9 mouse cellular contexts compared by ENCODE assay signal in genomic region chr5:138256094-138256467, GRCm38 (mm10). TPM values are rescaled to one million over a fixed set of nuclear protein-coding genes. Genes with fewer than 3 reads are reported as not detected.
A peak's percentile ranks its signal among the peaks of the same experiment; 100 is the strongest.
DNase-seq lines count a peak whose midpoint lies in the region; ATAC-seq and TF ChIP-seq lines count a peak whose summit lies in the region.
"Had no signal": no experiment of that assay in that cellular context is flagged by ENCODE, and none has a peak within 500 bp of the region (broad histone marks: within the 10 kb centered on the region; RNA-seq: fewer than 3 reads in every experiment).

No protein-coding gene starts in this region.

- no peak for TF ChIP-seq EP300 in liver, postnatal 0 days (IDR thresholded peaks at IDR 0.05; ENCODE audit: low read depth)

- H3K36me3 ChIP-seq in heart, embryonic 16.5 days (ENCODE audit: control insufficient read depth, insufficient read depth): peaks cover 14% of the 10 kb centered on the region
- H3K36me3 ChIP-seq in G1E (replicated peaks): peaks cover 46% of the 10 kb centered on the region
- H3K36me3 ChIP-seq in forebrain, embryonic 15.5 days: peaks cover 20% of the 10 kb centered on the region
- H3K36me3 ChIP-seq in liver, postnatal 0 days (replicated peaks; ENCODE audit: insufficient read depth, low read length): peaks cover 29% of the 10 kb centered on the region

- no peak for ATAC-seq in heart, embryonic 16.5 days (replicated peaks; ENCODE audit: extremely low read depth, insufficient read depth, low FRiP score)
- ATAC-seq in G1E (ENCODE audit: extremely low read depth, insufficient number of reproducible peaks, low FRiP score, poor library complexity, severe bottlenecking): no peak; the same call in 1 of the 2 replicates
- ATAC-seq in forebrain, embryonic 15.5 days (replicated peaks): no peak
- ATAC-seq in liver, postnatal 0 days: no peak

- no peaks in the 10 kb centered on the region for H3K27me3 ChIP-seq in heart, embryonic 16.5 days (ENCODE audit: control insufficient read depth, insufficient read depth, low read length)
- 0 out of 2 replicates have a peak, but pooled peaks cover 2% of the 10 kb centered on the region for H3K27me3 ChIP-seq in G1E (ENCODE audit: insufficient read depth, low read length)
- no peaks in the 10 kb centered on the region for H3K27me3 ChIP-seq in forebrain, embryonic 15.5 days
- H3K27me3 ChIP-seq in liver, postnatal 0 days (ENCODE audit: insufficient read depth, low read length): no peaks in the 10 kb centered on the region

- peak overlapping the region; percentile 93 for H3K27ac ChIP-seq in heart, embryonic 16.5 days (ENCODE audit: low read length)
- peak overlapping the region; percentile 87 for H3K27ac ChIP-seq in forebrain, embryonic 15.5 days (replicated peaks)
- H3K27ac ChIP-seq in liver, postnatal 0 days (ENCODE audit: low read depth): peak overlapping the region; percentile 92

- peaks cover 17% of the 10 kb centered on the region for H3K4me1 ChIP-seq in heart, embryonic 16.5 days (ENCODE audit: control insufficient read depth, insufficient read depth, low read length)
- peaks cover 64% of the 10 kb centered on the region for H3K4me1 ChIP-seq in G1E (ENCODE audit: insufficient read depth, low read depth, low read length)
- peaks cover 12% of the 10 kb centered on the region for H3K4me1 ChIP-seq in forebrain, embryonic 15.5 days
- H3K4me1 ChIP-seq in liver, postnatal 0 days (ENCODE audit: insufficient read depth): peaks cover 25% of the 10 kb centered on the region

- no peaks in the 10 kb centered on the region; the same call in 1 of the 2 replicates for H3K9me3 ChIP-seq in heart, embryonic 16.5 days (replicated peaks; ENCODE audit: control insufficient read depth, low read length)
- 0 out of 2 replicates have a peak, but pooled peaks cover 3% of the 10 kb centered on the region for H3K9me3 ChIP-seq in G1E (replicated peaks)
- H3K9me3 ChIP-seq in forebrain, embryonic 15.5 days: no peaks in the 10 kb centered on the region
- H3K9me3 ChIP-seq in liver, postnatal 0 days (ENCODE audit: low read length): no peaks in the 10 kb centered on the region

- H3K9ac ChIP-seq in heart, embryonic 16.5 days (ENCODE audit: low read length): peak overlapping the region; percentile 87
- H3K9ac ChIP-seq in forebrain, embryonic 15.5 days (replicated peaks): peak overlapping the region; percentile 68
- peak overlapping the region; percentile 73 for H3K9ac ChIP-seq in liver, postnatal 0 days (replicated peaks)

- peak overlapping the region; percentile 91 for H3K4me3 ChIP-seq in heart, embryonic 16.5 days (ENCODE audit: low read length)
- peak overlapping the region; percentile 74 for H3K4me3 ChIP-seq in G1E (ENCODE audit: low read depth, low read length)
- H3K4me3 ChIP-seq in forebrain, embryonic 15.5 days: peak overlapping the region; percentile 60
- peak overlapping the region; percentile 73 for H3K4me3 ChIP-seq in liver, postnatal 0 days (ENCODE audit: low read depth, low read length)

- 11% methylated on average over 7 of the region's 7 CpGs for WGBS in heart, embryonic 16.5 days
- 13% methylated on average over 7 of the region's 7 CpGs for WGBS in forebrain, embryonic 15.5 days
- WGBS in liver, postnatal 0 days (ENCODE audit: insufficient replicate concordance): 6% methylated on average over 7 of the region's 7 CpGs

- intact Hi-C loops in heart, postnatal 14 days (cut with DNase I): loop anchor here (5.0 kb wide), 1 partner anchor 186 kb away; the partner anchor contains the start of gene Zfp157

- DNase-seq in heart, postnatal 14 days: no peak
- DNase-seq in G1E (ENCODE audit: low spot score): no peak
- DNase-seq in liver, postnatal 0 days: no peak
- no peak for DNase-seq in urinary bladder, postnatal 36 days (ENCODE audit: low spot score in 2 of 2)
- no peak for DNase-seq in embryo, embryonic 9.5 days (ENCODE audit: extremely low spot score)
- DNase-seq in right cerebral cortex, adult 18-20 months: no peak

- TF ChIP-seq CTCF in G1E (IDR thresholded peaks at IDR 0.05; ENCODE audit: low read depth, low read length): no peak
- no peak for TF ChIP-seq CTCF in liver, postnatal 0 days (IDR thresholded peaks at IDR 0.05; ENCODE audit: low read depth)

- H3K4me2 ChIP-seq in heart, embryonic 16.5 days (ENCODE audit: low read depth, low read length): peak overlapping the region; percentile 80
- H3K4me2 ChIP-seq in forebrain, embryonic 15.5 days (replicated peaks): peak overlapping the region; percentile 83
- H3K4me2 ChIP-seq in liver, postnatal 0 days (ENCODE audit: low read depth, low read length): peak overlapping the region; percentile 85

RNA-seq across cellular contexts. Expression of gene Lamtor4, which starts 0.8 kb away (rescaled TPM):
- polyA plus RNA-seq in heart, embryonic 16.5 days (2015; fragmentation: Nextera tagmentation; extraction: Ambion mirVana): 71.9 and 79.3 TPM in 2 replicates
- total RNA-seq in heart, postnatal 14 days (2021): 10 to 100 TPM; 59.2 to 63.4 TPM
- total RNA-seq in G1E (2014; fragmentation: Nextera tagmentation) (13.3 and 14.5 TPM in 2 replicates), G1E (2017) (22.9 and 33.1 TPM in 2 replicates)
- polyA plus RNA-seq in G1E (2012): 51.8 and 51.9 TPM in 2 replicates
- 75.3 and 84.8 TPM in 2 replicates for polyA plus RNA-seq in forebrain, embryonic 15.5 days (2015; fragmentation: Nextera tagmentation; extraction: Ambion mirVana)
- polyA plus RNA-seq in liver, postnatal 0 days (2015; fragmentation: Nextera tagmentation; extraction: Ambion mirVana): 47.5 and 47.8 TPM in 2 replicates

RNA-seq across cellular contexts. Expression of gene BC037034, which starts 7.8 kb away (rescaled TPM):
- 2.2 and 3.0 TPM in 2 replicates for polyA plus RNA-seq in heart, embryonic 16.5 days (2015; fragmentation: Nextera tagmentation; extraction: Ambion mirVana)
- 1 to 10 TPM; 4.1 to 5.2 TPM for total RNA-seq in heart, postnatal 14 days (2021)
- total RNA-seq in G1E (2014; fragmentation: Nextera tagmentation) (35.6 and 41.8 TPM in 2 replicates), G1E (2017) (24.6 and 33.0 TPM in 2 replicates)
- 139 and 151 TPM in 2 replicates for polyA plus RNA-seq in G1E (2012)
- 12.9 and 14.0 TPM in 2 replicates for polyA plus RNA-seq in forebrain, embryonic 15.5 days (2015; fragmentation: Nextera tagmentation; extraction: Ambion mirVana)
- 2.3 and 2.4 TPM in 2 replicates for polyA plus RNA-seq in liver, postnatal 0 days (2015; fragmentation: Nextera tagmentation; extraction: Ambion mirVana)

RNA-seq across cellular contexts. Expression of gene Gal3st4, which starts 16.6 kb away (rescaled TPM):
- polyA plus RNA-seq in heart, embryonic 16.5 days (2015; fragmentation: Nextera tagmentation; extraction: Ambion mirVana): 0.45 and 0.65 TPM in 2 replicates
- total RNA-seq in heart, postnatal 14 days (2021): under 1 TPM; 0.38 to 0.41 TPM
- total RNA-seq in G1E (2014; fragmentation: Nextera tagmentation) (not detected in 2 replicates), G1E (2017) (0.06 and 0.27 TPM in 2 replicates)
- not detected in 2 replicates for polyA plus RNA-seq in G1E (2012)
- 1.6 and 2.1 TPM in 2 replicates for polyA plus RNA-seq in forebrain, embryonic 15.5 days (2015; fragmentation: Nextera tagmentation; extraction: Ambion mirVana)
- 0.12 TPM in 1 of 2 replicates, not detected in the other for polyA plus RNA-seq in liver, postnatal 0 days (2015; fragmentation: Nextera tagmentation; extraction: Ambion mirVana)

RNA-seq across cellular contexts. Expression of gene Gm43720, which starts 23.7 kb away (rescaled TPM):
- polyA plus RNA-seq in heart, embryonic 16.5 days (2015; fragmentation: Nextera tagmentation; extraction: Ambion mirVana): 0.09 and 0.10 TPM in 2 replicates
- total RNA-seq in heart, postnatal 14 days (2021): under 1 TPM in 1 of 2 experiments, not detected in 1; 0.05 TPM
- not detected in 2 replicates for total RNA-seq in G1E (2014; fragmentation: Nextera tagmentation)
- 0.05 and 0.06 TPM in 2 replicates for total RNA-seq in G1E (2017)
- polyA plus RNA-seq in G1E (2012): not detected in 2 replicates
- 0.04 and 0.09 TPM in 2 replicates for polyA plus RNA-seq in forebrain, embryonic 15.5 days (2015; fragmentation: Nextera tagmentation; extraction: Ambion mirVana)
- not detected in 2 replicates for polyA plus RNA-seq in liver, postnatal 0 days (2015; fragmentation: Nextera tagmentation; extraction: Ambion mirVana)
- polyA plus RNA-seq: thymus, postnatal 0 days had no signal

RNA-seq across cellular contexts. Expression of gene Gpc2, which starts 23.7 kb away (rescaled TPM):
- 5.7 and 7.7 TPM in 2 replicates for polyA plus RNA-seq in heart, embryonic 16.5 days (2015; fragmentation: Nextera tagmentation; extraction: Ambion mirVana)
- total RNA-seq in heart, postnatal 14 days (2021): under 1 TPM; 0.26 to 0.51 TPM
- total RNA-seq in G1E (2014; fragmentation: Nextera tagmentation) (not detected in 2 replicates), G1E (2017) (0.06 TPM in 1 of 2 replicates, not detected in the other)
- not detected in 2 replicates for polyA plus RNA-seq in G1E (2012)
- polyA plus RNA-seq in forebrain, embryonic 15.5 days (2015; fragmentation: Nextera tagmentation; extraction: Ambion mirVana): 177 and 189 TPM in 2 replicates
- polyA plus RNA-seq in liver, postnatal 0 days (2015; fragmentation: Nextera tagmentation; extraction: Ambion mirVana): 0.21 and 0.44 TPM in 2 replicates
